Mouse (Mus musculus) cerebellum, adult 2 months (tissue): ENCODE measurements around the gene Col27a1.

Source experiments
- CTCF ChIP-seq: fragments of 200-500 bp; IDR thresholded peaks from 2 replicates; pipeline ENCODE4 v1.5.1; 2011; ENCODE audit warnings: low read depth, mild to moderate bottlenecking, control low read depth, low read length, moderate library complexity, borderline replicate concordance; ENCODE audit not compliant: insufficient read depth
- POLR2A ChIP-seq: fragments of 200-500 bp; IDR thresholded peaks from 2 replicates; pipeline ENCODE4 v1.6.1; 2011; ENCODE audit warnings: low read length, control low read depth, borderline replicate concordance; ENCODE audit not compliant: insufficient read depth

- TF ChIP-seq CTCF (no peak), POLR2A (no peak)
Observed at GRCm38 (mm10) chr4:63203874-63204273, 9.9 kb upstream of the Col27a1 start.
